Mouse (Mus musculus): ENCODE measurements around the gene Pik3cd. TPM values are rescaled to one million over a fixed set of nuclear protein-coding genes. Genes with fewer than 3 reads are reported as not detected.

Gene Pik3cd
- polyA plus RNA-seq, 1 experiment from 2014 or later = 3.8 TPM

- no peaks in the 10 kb centered on the region for H3K36me3 ChIP-seq (ENCODE audit: insufficient read depth, low read length)
- no peak for TF ChIP-seq CTCF (IDR thresholded peaks at IDR 0.05; ENCODE audit: low read depth)
- no peak overlapping the region for H3K4me2 ChIP-seq (ENCODE audit: low read length)
- no peaks in the 10 kb centered on the region for H3K9me3 ChIP-seq (replicated peaks; ENCODE audit: low read length)
- ATAC-seq (replicated peaks; ENCODE audit: low FRiP score, low read depth) (no peak), DNase-seq (ENCODE audit: low spot score) (no peak)
- H3K4me3 ChIP-seq (replicated peaks; ENCODE audit: low read depth, low read length) = no peak overlapping the region
- no peak overlapping the region for H3K27ac ChIP-seq
- 83% methylated on average over 11 of the region's 11 CpGs for WGBS
- H3K4me1 ChIP-seq (replicated peaks; ENCODE audit: insufficient read depth, low read length) = no peaks in the 10 kb centered on the region
- no peak overlapping the region for H3K9ac ChIP-seq (ENCODE audit: low read depth, low read length)
- H3K27me3 ChIP-seq (ENCODE audit: insufficient read depth, low read length) = no peaks in the 10 kb centered on the region
These were observed 44.4 kb downstream of the Pik3cd start for GRCm38 (mm10) chr4:149657858-149658416.

- Histone ChIP-seq H3K27me3 (ENCODE audit: insufficient read depth, low read length) (no peaks in the 10 kb centered on the region), H3K9me3 (replicated peaks; ENCODE audit: low read length) (no peaks in the 10 kb centered on the region), H3K36me3 (ENCODE audit: insufficient read depth, low read length) (0 out of 2 replicates have a peak, but pooled peaks cover 2% of the 10 kb centered on the region), H3K4me2 (ENCODE audit: low read length) (no peak overlapping the region), H3K4me1 (replicated peaks; ENCODE audit: insufficient read depth, low read length) (no peaks in the 10 kb centered on the region), H3K4me3 (replicated peaks; ENCODE audit: low read depth, low read length) (no peak overlapping the region), H3K9ac (ENCODE audit: low read depth, low read length) (no peak overlapping the region), H3K27ac (no peak overlapping the region)
- no peak for ATAC-seq (replicated peaks; ENCODE audit: low FRiP score, low read depth)
- TF ChIP-seq CTCF (IDR thresholded peaks at IDR 0.05; ENCODE audit: low read depth) = peak; percentile 80
- no peak for DNase-seq (ENCODE audit: low spot score)
- 89% methylated on average over 4 of the region's 4 CpGs for WGBS
These were observed 48.1 kb downstream of the Pik3cd start for GRCm38 (mm10) chr4:149654232-149654631.

- Histone ChIP-seq H3K4me2 (ENCODE audit: low read length) (no peak overlapping the region), H3K9ac (ENCODE audit: low read depth, low read length) (no peak overlapping the region), H3K4me3 (replicated peaks; ENCODE audit: low read depth, low read length) (no peak overlapping the region), H3K27me3 (ENCODE audit: insufficient read depth, low read length) (no peaks in the 10 kb centered on the region), H3K36me3 (ENCODE audit: insufficient read depth, low read length) (peaks cover 19% of the 10 kb centered on the region; the same call in 1 of the 2 replicates), H3K9me3 (replicated peaks; ENCODE audit: low read length) (no peaks in the 10 kb centered on the region), H3K4me1 (replicated peaks; ENCODE audit: insufficient read depth, low read length) (no peaks in the 10 kb centered on the region), H3K27ac (no peak overlapping the region)
- peak; percentile 90 for TF ChIP-seq CTCF (IDR thresholded peaks at IDR 0.05; ENCODE audit: low read depth)
- peak; percentile 41; the same call in 1 of the 2 replicates for ATAC-seq (replicated peaks; ENCODE audit: low FRiP score, low read depth)
- DNase-seq (ENCODE audit: low spot score) = peak; percentile 83
- 65% methylated on average over 22 of the region's 24 CpGs for WGBS
These were observed 51.7 kb downstream of the Pik3cd start for GRCm38 (mm10) chr4:149650493-149651193.

- TF ChIP-seq CTCF (IDR thresholded peaks at IDR 0.05; ENCODE audit: low read depth) = no peak
- Histone ChIP-seq H3K27ac (no peak overlapping the region), H3K9me3 (replicated peaks; ENCODE audit: low read length) (no peaks in the 10 kb centered on the region), H3K9ac (ENCODE audit: low read depth, low read length) (no peak overlapping the region), H3K27me3 (ENCODE audit: insufficient read depth, low read length) (no peaks in the 10 kb centered on the region), H3K36me3 (ENCODE audit: insufficient read depth, low read length) (peaks cover 24% of the 10 kb centered on the region; the same call in 1 of the 2 replicates), H3K4me3 (replicated peaks; ENCODE audit: low read depth, low read length) (no peak overlapping the region), H3K4me2 (ENCODE audit: low read length) (no peak overlapping the region), H3K4me1 (replicated peaks; ENCODE audit: insufficient read depth, low read length) (no peaks in the 10 kb centered on the region)
- ATAC-seq (replicated peaks; ENCODE audit: low FRiP score, low read depth) (no peak), DNase-seq (ENCODE audit: low spot score) (no peak)
- 73% methylated on average over 20 of the region's 20 CpGs for WGBS
These were observed 54.2 kb downstream of the Pik3cd start for GRCm38 (mm10) chr4:149648031-149648805.

GRCm38 (mm10) chr4:149645761-149646160 lies 56.6 kb downstream of the Pik3cd start:
- TF ChIP-seq CTCF (IDR thresholded peaks at IDR 0.05; ENCODE audit: low read depth) = no peak
- Histone ChIP-seq H3K9ac (ENCODE audit: low read depth, low read length) (no peak overlapping the region), H3K27me3 (ENCODE audit: insufficient read depth, low read length) (no peaks in the 10 kb centered on the region), H3K4me1 (replicated peaks; ENCODE audit: insufficient read depth, low read length) (no peaks in the 10 kb centered on the region; the same call in 1 of the 2 replicates), H3K27ac (no peak overlapping the region), H3K9me3 (replicated peaks; ENCODE audit: low read length) (no peaks in the 10 kb centered on the region), H3K36me3 (ENCODE audit: insufficient read depth, low read length) (peaks cover 24% of the 10 kb centered on the region; the same call in 1 of the 2 replicates), H3K4me2 (ENCODE audit: low read length) (no peak overlapping the region), H3K4me3 (replicated peaks; ENCODE audit: low read depth, low read length) (no peak overlapping the region)
- WGBS = 49% methylated on average over 9 of the region's 9 CpGs
- ATAC-seq (replicated peaks; ENCODE audit: low FRiP score, low read depth) (no peak), DNase-seq (ENCODE audit: low spot score) (no peak)

GRCm38 (mm10) chr4:149641956-149642355 lies 60.4 kb downstream of the Pik3cd start:
- WGBS = 75% methylated on average over 5 of the region's 5 CpGs
- Histone ChIP-seq H3K4me3 (replicated peaks; ENCODE audit: low read depth, low read length) (no peak overlapping the region), H3K4me1 (replicated peaks; ENCODE audit: insufficient read depth, low read length) (no peaks in the 10 kb centered on the region; the same call in 1 of the 2 replicates), H3K27ac (no peak overlapping the region), H3K9me3 (replicated peaks; ENCODE audit: low read length) (no peaks in the 10 kb centered on the region), H3K36me3 (ENCODE audit: insufficient read depth, low read length) (peaks cover 13% of the 10 kb centered on the region), H3K9ac (ENCODE audit: low read depth, low read length) (no peak overlapping the region), H3K27me3 (ENCODE audit: insufficient read depth, low read length) (no peaks in the 10 kb centered on the region), H3K4me2 (ENCODE audit: low read length) (no peak overlapping the region)
- ATAC-seq (replicated peaks; ENCODE audit: low FRiP score, low read depth) (no peak), DNase-seq (ENCODE audit: low spot score) (peak; percentile 45)
- no peak for TF ChIP-seq CTCF (IDR thresholded peaks at IDR 0.05; ENCODE audit: low read depth)

All from kidney, postnatal 0 days (tissue).